Mouse (Mus musculus): ENCODE results near the gene Sema4b.

GRCm38 (mm10) chr7:80267764-80268163, 81.1 kb downstream of the Sema4b start:
- TF ChIP-seq CTCF (IDR thresholded peaks at IDR 0.05; ENCODE audit: control insufficient read depth, insufficient read depth, insufficient read length) (no peak), USF1 (IDR thresholded peaks at IDR 0.05; ENCODE audit: low read depth) (no peak), MYOG (IDR thresholded peaks at IDR 0.05; ENCODE audit: control insufficient read depth, extremely low read depth, insufficient read length) (no peak), MAX (IDR thresholded peaks at IDR 0.05) (no peak)

All from C2C12 (cell line).